Mouse (Mus musculus): ENCODE measurements at regions not wholly inside any gene's neighbourhood (a gene's known extent, or its start where the extent isn't known, plus 50 kb on each side); places are given as distances from the start of the nearest gene placed in this dataset.

GRCm38 (mm10) chr13:28814127-28814526 lies 139.4 kb downstream of the Sox4 start:
- TF ChIP-seq CTCF (IDR thresholded peaks at IDR 0.05; ENCODE audit: extremely low read depth, insufficient read depth, low read length): no peak
- no peak for TF ChIP-seq POLR2A (IDR thresholded peaks at IDR 0.05; ENCODE audit: extremely low read depth, insufficient read depth, low read length)

Data from cortical plate, adult 2 months (tissue).